Mouse (Mus musculus) urinary bladder, adult 2 months (tissue): ENCODE data around the gene Tbc1d5. TPM values are rescaled to one million over a fixed set of nuclear protein-coding genes. Genes with fewer than 3 reads are reported as not detected.

Experiments used
- DNase-seq: peaks from one replicate; pipeline ENCODE4 v3.0.0; 2022; ENCODE audit warnings: low spot score
- polyA plus RNA-seq: library from polyadenylated mRNA; depleted of rRNA; stranded (reverse); fragments of >200 nt; gene quantifications from 2 replicates; pipeline ENCODE4 v1.2.3, GENCODE M21; 2012; rRNA removed

Tbc1d5 gene
- 12.1 and 15.8 TPM in 2 replicates for polyA plus RNA-seq

GRCm38 (mm10) chr17:51179195-51179953, at the start of gene Tbc1d5:
Gene Tbc1d5 (minus strand): TSS chr17:51179352.
- DNase-seq = peak; percentile 95

- no peak for DNase-seq
These were observed 46.9 kb upstream of the Tbc1d5 start for GRCm38 (mm10) chr17:51226056-51226455.

- no peak for DNase-seq
These were observed 44.0 kb upstream of the Tbc1d5 start for GRCm38 (mm10) chr17:51223152-51223551.

GRCm38 (mm10) chr17:51221075-51221474, 41.9 kb upstream of the Tbc1d5 start:
- no peak for DNase-seq

GRCm38 (mm10) chr17:51219897-51220296, 40.7 kb upstream of the Tbc1d5 start:
- DNase-seq = no peak

GRCm38 (mm10) chr17:51216426-51216825, 37.3 kb upstream of the Tbc1d5 start:
- no peak for DNase-seq

GRCm38 (mm10) chr17:51209565-51209964, 30.4 kb upstream of the Tbc1d5 start:
- no peak for DNase-seq

GRCm38 (mm10) chr17:51204643-51205042, 25.5 kb upstream of the Tbc1d5 start:
- no peak for DNase-seq

- no peak for DNase-seq
These were observed 16.4 kb upstream of the Tbc1d5 start for GRCm38 (mm10) chr17:51195561-51195960.

GRCm38 (mm10) chr17:51194787-51195186, 15.6 kb upstream of the Tbc1d5 start:
- no peak for DNase-seq

GRCm38 (mm10) chr17:51191381-51191780, 12.2 kb upstream of the Tbc1d5 start:
- DNase-seq = no peak

GRCm38 (mm10) chr17:51182715-51183114, 3.6 kb upstream of the Tbc1d5 start:
- no peak for DNase-seq

GRCm38 (mm10) chr17:51178491-51179194, 509 bp downstream of the Tbc1d5 start:
- DNase-seq = peak; percentile 67

GRCm38 (mm10) chr17:51177923-51178322, 1.2 kb downstream of the Tbc1d5 start:
- DNase-seq = no peak

GRCm38 (mm10) chr17:51172332-51172731, 6.8 kb downstream of the Tbc1d5 start:
- no peak for DNase-seq

GRCm38 (mm10) chr17:51171504-51171903, 7.6 kb downstream of the Tbc1d5 start:
- no peak for DNase-seq

- no peak for DNase-seq
These were observed 9.2 kb downstream of the Tbc1d5 start for GRCm38 (mm10) chr17:51169911-51170310.

- no peak for DNase-seq
These were observed 16.8 kb downstream of the Tbc1d5 start for GRCm38 (mm10) chr17:51162366-51162765.

- DNase-seq = no peak
These were observed 19.9 kb downstream of the Tbc1d5 start for GRCm38 (mm10) chr17:51159261-51159660.

GRCm38 (mm10) chr17:51150999-51151398, 28.2 kb downstream of the Tbc1d5 start:
- DNase-seq = no peak

GRCm38 (mm10) chr17:51144983-51145382, 34.2 kb downstream of the Tbc1d5 start:
- no peak for DNase-seq

- no peak for DNase-seq
These were observed 37.1 kb downstream of the Tbc1d5 start for GRCm38 (mm10) chr17:51142095-51142494.

GRCm38 (mm10) chr17:51111194-51111593, 68.0 kb downstream of the Tbc1d5 start:
- no peak for DNase-seq
